Mouse (Mus musculus) urinary bladder, postnatal 14 days (tissue): ENCODE data around the gene Zfp398.
"Not testable (repeated sequence)": the region's sequence is repeated elsewhere in the genome, so short reads cannot be mapped to it uniquely, and the experiment has no call there.

ENCODE experiments used
- DNase-seq: peaks from one replicate; pipeline ENCODE4 v3.0.0; 2021; ENCODE audit warnings: low spot score

Gene Zfp398

DNA sequence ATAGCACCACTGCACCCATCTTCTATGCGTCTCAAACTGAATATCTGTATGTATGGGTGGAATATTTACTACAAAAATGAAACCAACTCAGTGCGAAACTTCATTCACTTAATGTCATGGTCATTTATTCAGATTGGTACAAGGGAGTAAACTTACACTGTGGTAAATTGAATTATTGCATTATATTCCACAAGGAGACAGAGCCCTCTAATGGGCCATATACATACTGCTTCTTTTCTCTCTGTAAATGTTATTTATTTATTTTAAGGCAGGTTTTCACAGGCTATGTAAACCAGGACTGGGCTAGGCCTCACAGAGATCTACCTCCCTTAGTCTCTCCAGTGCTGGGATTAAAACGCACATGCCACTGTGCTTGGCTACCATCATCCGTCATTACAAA lies 8.0 kb upstream of the Zfp398 start:
- DNase-seq, result no peak

- DNase-seq, result no peak
Measured at GRCm38 (mm10) chr6:47828950-47829349, 6.5 kb upstream of the Zfp398 start.

GRCm38 (mm10) chr6:47830104-47831078 lies 5.1 kb upstream of the Zfp398 start, which contains the start of gene Zfp786:
Zfp786 (minus strand) TSS chr6:47830867.
- DNase-seq, result peak; percentile 93

DNA sequence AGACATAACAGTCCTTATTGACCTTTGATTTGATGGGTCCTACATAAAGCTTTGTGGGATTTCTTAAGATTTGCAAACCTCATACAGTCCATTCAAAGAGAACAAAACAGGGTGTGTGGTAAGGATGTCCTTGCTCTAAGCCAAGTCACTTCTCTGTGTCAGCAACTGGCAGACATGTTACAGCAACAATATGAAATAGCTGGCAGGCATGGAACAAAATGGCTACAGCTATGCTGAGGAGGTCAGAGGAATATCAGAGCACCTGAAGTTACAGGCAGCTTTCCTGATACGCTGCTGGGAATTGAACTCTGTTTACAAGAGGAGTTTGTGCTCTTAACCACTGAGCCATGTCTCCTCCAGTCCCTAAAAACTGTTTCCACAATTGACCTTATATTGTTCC lies 3.2 kb upstream of the Zfp398 start:
- DNase-seq, result no peak

DNA sequence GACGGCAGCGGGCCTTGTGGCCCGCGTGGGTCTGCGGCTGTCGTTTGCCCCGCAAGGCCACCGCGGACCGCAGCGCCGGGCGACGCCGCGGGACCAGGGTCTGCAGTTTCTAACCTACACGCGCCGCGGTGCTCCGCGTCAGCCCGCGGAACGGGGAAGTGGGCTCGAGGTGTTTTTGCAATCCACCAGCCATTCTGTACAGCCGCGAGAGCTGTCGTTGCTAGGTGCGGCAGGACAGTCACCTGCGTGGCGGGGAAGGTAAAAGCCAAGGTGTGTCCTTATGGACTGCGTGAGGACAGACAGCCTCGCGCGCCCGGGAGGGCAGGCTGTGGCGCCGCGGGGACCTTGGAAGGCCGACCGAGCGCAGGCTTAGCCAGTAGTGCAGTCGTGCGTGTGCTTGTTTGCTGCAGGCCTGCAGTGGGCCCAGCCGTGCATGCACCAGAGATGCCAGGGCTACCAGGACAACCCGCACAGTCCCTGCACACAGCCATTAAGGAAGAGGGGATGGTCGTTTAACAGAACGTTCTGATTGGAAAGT lies 592 bp downstream of the Zfp398 start:
- peak; percentile 46 for DNase-seq

DNA sequence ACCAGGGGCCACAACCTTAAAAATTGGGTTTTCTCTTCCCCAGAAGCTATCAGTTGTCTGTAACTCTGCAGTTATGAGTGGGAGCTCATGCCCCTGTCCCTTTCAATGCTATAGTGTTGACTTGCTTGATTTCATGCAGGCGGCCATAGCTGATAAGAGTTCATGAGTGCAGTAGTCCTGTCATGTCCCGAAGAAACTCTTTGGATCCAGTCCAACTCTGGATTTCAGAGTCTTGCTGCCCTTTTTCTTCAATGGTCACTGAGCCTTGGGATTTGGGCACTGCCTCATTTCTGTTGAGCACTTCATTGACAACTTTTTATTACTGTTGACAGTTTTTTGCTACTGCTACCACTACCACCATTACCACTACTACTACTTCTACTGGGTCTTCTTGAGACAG lies 2.2 kb downstream of the Zfp398 start:
- DNase-seq, result no peak

- no peak for DNase-seq
Measured at GRCm38 (mm10) chr6:47841077-47841476, 5.6 kb downstream of the Zfp398 start.

- no peak for DNase-seq
Measured at GRCm38 (mm10) chr6:47841831-47842230, 6.4 kb downstream of the Zfp398 start.

DNA sequence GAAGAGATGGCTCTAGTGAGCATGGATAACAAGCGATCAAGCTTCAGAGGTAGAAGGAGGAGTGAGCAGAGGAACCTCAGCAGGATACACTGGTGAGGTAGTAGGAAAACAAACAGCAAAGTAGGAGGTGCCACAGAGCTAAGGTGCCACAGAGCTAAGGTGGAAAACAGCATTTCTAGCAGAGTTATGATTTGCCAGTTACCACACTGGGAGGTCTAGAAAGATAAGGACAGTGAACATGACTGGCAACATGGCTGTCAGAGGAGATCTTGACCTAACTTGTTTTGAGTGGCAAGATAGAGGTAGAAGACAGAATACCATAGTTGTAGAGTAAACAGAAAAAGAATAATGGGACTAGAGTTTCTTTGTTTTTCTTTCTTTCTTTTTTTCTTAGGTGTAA lies 6.9 kb downstream of the Zfp398 start:
- no peak for DNase-seq

GRCm38 (mm10) chr6:47845779-47846178 lies 10.3 kb downstream of the Zfp398 start:
- DNase-seq, result no peak

GRCm38 (mm10) chr6:47857241-47857640 lies 21.8 kb downstream of the Zfp398 start:
- no peak for DNase-seq

DNA sequence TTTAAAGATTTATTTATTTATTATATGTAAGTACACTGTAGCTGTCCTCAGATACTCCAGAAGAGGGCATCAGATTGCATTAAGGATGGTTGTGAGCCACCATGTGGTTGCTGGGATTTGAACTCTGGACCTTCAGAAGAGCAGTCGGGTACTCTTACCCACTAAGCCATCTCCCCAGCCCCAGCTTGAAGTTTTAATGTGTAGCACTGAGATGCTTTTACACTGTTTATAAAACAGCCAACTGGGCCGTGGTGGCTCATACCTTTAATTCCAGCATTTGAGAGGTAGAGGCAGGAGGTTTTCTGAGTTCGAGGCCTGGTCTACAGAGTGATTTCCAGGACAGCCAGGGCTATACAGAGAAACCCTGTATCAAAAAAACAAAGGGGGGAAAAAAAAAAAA lies 22.3 kb downstream of the Zfp398 start:
- not testable (repeated sequence) for DNase-seq

DNA sequence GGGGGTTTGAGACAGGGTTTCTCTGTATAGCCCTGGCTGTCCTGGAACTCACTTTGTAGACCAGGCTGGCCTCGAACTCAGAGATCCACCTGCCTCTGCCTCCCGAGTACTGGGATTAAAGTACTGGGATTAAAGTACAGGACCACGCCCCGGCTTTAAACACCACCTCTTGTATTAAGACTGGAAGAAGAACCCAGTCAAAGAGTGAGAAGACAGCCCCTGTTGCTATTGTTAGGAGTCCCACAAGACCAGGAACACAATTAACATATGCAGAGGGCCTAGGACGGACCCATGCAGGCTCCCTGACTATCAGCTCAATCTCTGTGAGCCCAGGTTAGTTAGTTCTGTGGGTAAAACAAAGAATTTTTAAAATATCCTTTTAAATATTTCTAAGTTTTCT lies 36.8 kb downstream of the Zfp398 start:
- no peak for DNase-seq

DNA sequence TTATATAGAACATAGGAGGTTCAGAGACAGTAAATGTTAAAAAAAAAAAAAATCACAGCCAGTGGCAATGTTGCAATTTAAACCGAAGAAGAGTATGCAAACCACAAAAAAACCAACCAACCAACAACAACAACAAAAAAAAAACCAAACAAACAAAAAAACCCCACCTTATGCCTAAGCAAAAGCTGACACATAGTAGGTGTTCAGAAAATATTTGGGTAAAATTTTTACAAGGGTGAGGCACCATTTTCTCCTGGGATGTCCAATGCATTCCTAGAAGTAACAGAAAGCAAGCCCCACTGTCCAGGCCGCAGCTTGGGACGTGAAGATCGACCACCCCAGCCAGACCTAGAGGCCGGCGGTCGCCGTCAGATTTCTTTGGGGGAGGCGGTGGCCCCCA lies 41.6 kb downstream of the Zfp398 start, which contains the start of gene Zfp282:
Gene Zfp282, plus strand, starts transcription at position 147 of the 400 bp plus-strand sequence.
- no peak for DNase-seq

- DNase-seq, result peak; percentile 92
Measured at GRCm38 (mm10) chr6:47877461-47878132, 42.1 kb downstream of the Zfp398 start.

DNA sequence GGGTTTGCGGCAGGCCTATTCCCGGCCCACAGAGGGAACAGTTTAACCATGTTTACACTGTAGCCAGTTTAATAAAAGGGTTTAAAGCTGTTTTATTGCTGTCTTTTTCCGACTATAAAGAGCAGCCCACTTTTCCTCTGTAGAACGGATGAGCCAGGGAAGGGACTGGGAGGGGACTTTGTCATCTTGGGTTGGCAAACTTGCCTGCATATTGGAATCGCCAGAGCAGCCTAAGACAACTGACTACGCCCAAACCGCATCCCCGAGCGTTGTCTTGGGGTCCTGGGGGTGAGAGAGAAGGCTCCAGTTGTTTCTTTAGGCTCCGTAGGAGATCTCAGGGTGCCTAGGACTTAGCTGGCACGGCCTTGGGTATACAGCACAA lies 42.7 kb downstream of the Zfp398 start:
- no peak for DNase-seq

DNA sequence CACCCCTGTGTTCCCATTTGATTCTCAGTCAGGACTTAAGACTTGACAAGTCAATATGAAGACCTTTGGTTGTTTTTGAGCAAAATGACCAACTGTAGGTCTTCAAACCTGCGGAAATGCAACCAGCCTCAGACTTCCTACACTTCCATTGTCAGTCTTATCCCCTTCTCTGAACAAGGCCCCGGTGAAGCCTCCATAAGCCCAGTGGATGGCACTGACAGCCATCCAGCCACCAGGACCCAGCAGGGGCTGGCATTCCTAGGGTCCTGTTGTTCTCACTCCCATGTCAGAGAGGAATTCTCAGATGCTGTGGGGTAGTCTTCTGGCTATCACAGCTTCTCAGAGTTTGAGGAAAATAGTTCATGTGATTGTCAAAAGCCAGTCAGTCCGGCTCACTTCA lies 43.1 kb downstream of the Zfp398 start:
- DNase-seq, result no peak

DNA sequence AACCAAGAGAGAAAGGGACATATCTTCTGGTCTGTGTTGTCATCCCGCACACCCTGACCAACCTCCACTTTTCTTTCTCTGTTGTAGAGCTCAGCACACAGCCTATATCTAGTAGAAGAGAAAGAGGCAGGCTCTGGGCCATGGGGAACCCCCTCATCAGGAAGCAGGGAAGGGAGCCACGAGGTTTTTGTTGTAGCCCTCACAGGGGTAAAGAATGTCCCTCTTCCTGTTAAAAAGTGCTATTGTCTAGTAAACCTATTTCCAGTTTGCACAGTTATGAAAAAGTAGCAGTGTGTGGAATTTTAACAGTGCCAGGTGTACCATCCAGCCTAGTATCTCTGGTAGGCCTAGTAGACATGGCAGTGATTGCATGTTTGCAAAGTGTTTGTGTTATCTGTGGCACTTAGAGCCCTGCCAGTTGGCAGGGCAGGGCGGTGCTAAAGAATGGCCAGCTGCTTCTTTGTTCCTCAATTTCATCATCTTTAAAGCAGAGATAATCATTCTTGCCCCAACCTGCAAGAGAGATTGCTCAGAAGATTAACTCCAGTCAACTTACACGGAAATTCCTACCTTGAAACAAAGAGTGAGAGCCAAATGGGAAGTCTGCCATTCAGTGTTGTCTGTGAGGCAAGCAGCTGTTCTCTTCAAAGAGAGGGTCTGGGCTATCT lies 43.7 kb downstream of the Zfp398 start:
- DNase-seq, result peak; percentile 54

DNA sequence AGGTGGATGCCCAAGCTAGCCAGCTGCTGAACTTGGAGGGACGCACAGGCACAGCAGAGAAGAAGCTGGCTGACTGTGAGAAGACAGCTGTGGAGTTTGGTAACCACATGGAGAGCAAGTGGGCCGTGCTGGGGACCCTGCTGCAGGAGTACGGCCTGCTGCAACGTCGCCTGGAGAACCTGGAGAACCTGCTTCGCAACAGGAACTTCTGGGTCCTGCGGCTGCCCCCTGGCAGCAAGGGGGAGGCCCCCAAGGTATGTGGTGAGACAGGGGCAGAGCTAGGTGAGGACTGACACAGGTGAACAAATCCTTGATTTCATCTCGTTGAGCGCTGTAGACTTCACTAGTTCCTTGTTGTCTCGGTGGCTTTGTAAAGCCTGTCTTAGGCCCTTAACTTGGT lies 44.7 kb downstream of the Zfp398 start:
- peak; percentile 74 for DNase-seq

DNA sequence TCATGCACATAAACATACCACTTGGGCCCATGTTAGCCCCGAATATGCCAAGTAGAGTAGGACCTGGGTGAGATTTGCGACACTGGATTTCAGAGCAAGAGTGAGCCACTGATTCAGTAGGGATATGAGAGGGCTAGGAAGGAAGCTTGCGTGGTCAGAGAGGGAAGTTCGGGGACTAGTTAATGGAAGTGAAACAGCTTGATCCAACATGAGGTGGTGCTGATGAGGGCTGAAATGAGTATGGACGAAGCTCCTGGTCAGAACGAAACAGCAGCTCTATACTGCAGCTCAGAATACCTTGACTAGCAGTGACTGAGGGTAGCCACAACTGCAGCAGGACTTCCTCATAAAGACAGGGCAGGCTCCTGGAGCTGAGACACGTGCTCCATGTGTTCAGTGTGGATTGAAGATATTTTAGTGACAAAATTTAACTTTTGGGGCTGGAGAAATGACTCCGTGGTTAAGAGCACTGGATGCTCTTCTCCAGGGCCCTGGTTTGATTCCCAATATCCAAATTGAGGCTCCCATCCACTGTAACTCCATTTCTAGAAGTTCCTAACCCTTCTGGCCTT lies 53.4 kb downstream of the Zfp398 start:
- DNase-seq, result no peak

DNA sequence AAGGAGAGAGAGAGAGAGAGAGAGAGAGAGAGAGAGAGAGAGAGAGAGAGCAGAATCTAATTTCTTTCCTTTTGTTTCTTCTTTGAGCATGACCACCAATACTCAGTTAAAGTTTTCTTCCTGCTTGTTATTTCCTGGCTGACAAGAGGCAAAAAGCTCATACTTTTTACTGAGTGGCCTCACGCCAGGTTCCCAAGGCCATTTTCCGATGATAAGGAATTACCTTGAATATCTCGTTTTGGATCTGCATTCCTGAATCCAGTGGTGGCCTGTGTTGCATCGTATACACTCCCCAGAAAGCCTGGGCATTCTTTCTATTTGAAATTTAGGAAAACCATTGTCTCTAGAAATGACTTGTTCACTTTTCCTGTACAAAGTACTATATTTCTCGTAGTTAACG lies 64.0 kb downstream of the Zfp398 start:
- no peak for DNase-seq

GRCm38 (mm10) chr6:47903587-47903986 lies 68.1 kb downstream of the Zfp398 start:
- no peak for DNase-seq
